Mouse (Mus musculus) stomach, embryonic 15.5 days (tissue): ENCODE results near the gene Ctps. TPM values are rescaled to one million over a fixed set of nuclear protein-coding genes. Genes with fewer than 3 reads are reported as not detected.

Experiments
- ATAC-seq: fragments of 200-750 bp; cut with Nextera tagmentation; 2 replicates; pipeline ENCODE4 v1.8.0; 2017; ENCODE audit warnings: low read depth, moderate number of reproducible peaks, moderate TSS enrichment; ENCODE audit not compliant: insufficient read depth, low FRiP score
- H3K27ac ChIP-seq: fragments of 300-500 bp; sonication (generic); 2 replicates; pipeline ENCODE4 v1.5.1; 2015; ENCODE audit warnings: mild to moderate bottlenecking, inconsistent platforms
- H3K27me3 ChIP-seq: fragments of 300-500 bp; sonication (generic); replicated peaks from 2 replicates; pipeline ENCODE4 v1.6.1; 2015; ENCODE audit warnings: inconsistent platforms
- H3K36me3 ChIP-seq: fragments of 300-500 bp; sonication (generic); 2 replicates; pipeline ENCODE4 v1.6.1; 2015; ENCODE audit warnings: inconsistent platforms
- H3K4me1 ChIP-seq: fragments of 300-500 bp; sonication (generic); 2 replicates; pipeline ENCODE4 v1.6.1; 2015; ENCODE audit warnings: inconsistent platforms
- H3K4me2 ChIP-seq: fragments of 300-500 bp; sonication (generic); 2 replicates; pipeline ENCODE4 v1.6.1; 2015; ENCODE audit warnings: mild to moderate bottlenecking, inconsistent platforms
- H3K4me3 ChIP-seq: fragments of 300-500 bp; sonication (generic); replicated peaks from 2 replicates; pipeline ENCODE4 v1.5.1; 2015; ENCODE audit warnings: inconsistent platforms
- H3K9ac ChIP-seq: fragments of 300-500 bp; sonication (generic); 2 replicates; pipeline ENCODE4 v1.6.1; 2015; ENCODE audit warnings: inconsistent platforms
- H3K9me3 ChIP-seq: fragments of 300-500 bp; sonication (generic); 2 replicates; pipeline ENCODE4 v1.6.1; 2016; ENCODE audit warnings: inconsistent platforms
- WGBS: fragments of 180-500 bp; shearing (Covaris S2); methylation state at CpG from one replicate; pipeline ENCODE4 v1.1.7; 2015; 5-methylcytosine and 5-hydroxymethylcytosine counted together
- polyA plus RNA-seq: library from polyadenylated mRNA; unstranded; fragments of >200 nt; fragmentation: Nextera tagmentation; extraction: Ambion mirVana; gene quantifications from 2 replicates; pipeline ENCODE4 v1.2.1, GENCODE M21; 2015

The Ctps gene
- polyA plus RNA-seq, 1 experiment from 2014 or later, result 64.9 TPM

GRCm38 (mm10) chr4:120569025-120569424, 1.1 kb downstream of the Ctps start:
- ATAC-seq, result no peak
- Histone ChIP-seq H3K27ac (peak overlapping the region; percentile 94), H3K9me3 (no peaks in the 10 kb centered on the region), H3K36me3 (peaks cover 12% of the 10 kb centered on the region), H3K4me2 (peak overlapping the region; percentile 87), H3K27me3 (no peaks in the 10 kb centered on the region), H3K4me3 (peak overlapping the region; percentile 92), H3K9ac (peak overlapping the region; percentile 88; the same call in 1 of the 2 replicates), H3K4me1 (peaks cover 15% of the 10 kb centered on the region)
- WGBS, result 8% methylated on average over 4 of the region's 4 CpGs

GRCm38 (mm10) chr4:120568005-120568404, 2.1 kb downstream of the Ctps start:
- H3K9me3 ChIP-seq, result no peaks in the 10 kb centered on the region
- H3K36me3 ChIP-seq, result peaks cover 12% of the 10 kb centered on the region
- H3K9ac ChIP-seq, result 0 out of 2 replicates have a peak overlapping the region, but pooled peaks have one; percentile 13
- no peak for ATAC-seq
- peak overlapping the region; percentile 16; the same call in 1 of the 2 replicates for H3K4me3 ChIP-seq
- 24% methylated on average over 5 of the region's 5 CpGs for WGBS
- H3K4me1 ChIP-seq, result peaks cover 15% of the 10 kb centered on the region
- peak overlapping the region; percentile 87 for H3K4me2 ChIP-seq
- no peaks in the 10 kb centered on the region for H3K27me3 ChIP-seq
- peak overlapping the region; percentile 80 for H3K27ac ChIP-seq

GRCm38 (mm10) chr4:120565726-120566125, 4.3 kb downstream of the Ctps start:
- no peak overlapping the region for H3K9ac ChIP-seq
- H3K27ac ChIP-seq, result no peak overlapping the region
- no peaks in the 10 kb centered on the region for H3K9me3 ChIP-seq
- H3K27me3 ChIP-seq, result no peaks in the 10 kb centered on the region
- peaks cover 9% of the 10 kb centered on the region for H3K4me1 ChIP-seq
- 84% methylated on average over 2 of the region's 2 CpGs for WGBS
- no peak overlapping the region for H3K4me2 ChIP-seq
- H3K36me3 ChIP-seq, result peaks cover 24% of the 10 kb centered on the region
- ATAC-seq, result no peak
- H3K4me3 ChIP-seq, result no peak overlapping the region

DNA sequence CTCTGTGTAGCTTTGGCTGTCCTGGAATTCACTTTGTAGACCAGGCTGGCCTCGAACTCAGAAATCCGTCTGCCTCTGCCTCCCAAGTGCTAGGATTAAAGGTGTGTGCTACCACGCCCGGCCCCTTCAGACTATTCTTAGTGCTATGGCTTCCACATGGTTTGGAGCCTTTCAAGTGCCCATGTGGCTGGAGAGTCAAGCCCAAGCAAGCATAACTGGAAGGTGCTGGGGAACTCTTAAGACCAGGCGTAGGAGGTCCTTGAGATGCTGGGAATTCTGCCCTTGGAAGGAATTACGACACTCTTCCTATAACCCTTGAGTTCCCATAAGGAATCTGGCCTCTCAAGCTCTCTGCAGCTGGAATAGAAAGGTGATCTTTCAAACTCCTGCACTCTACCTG, 13.5 kb downstream of the Ctps start:
- H3K4me2 ChIP-seq, result no peak overlapping the region
- H3K27me3 ChIP-seq, result no peaks in the 10 kb centered on the region
- peaks cover 48% of the 10 kb centered on the region for H3K36me3 ChIP-seq
- H3K27ac ChIP-seq, result no peak overlapping the region
- H3K9ac ChIP-seq, result no peak overlapping the region
- no peak for ATAC-seq
- no peak overlapping the region for H3K4me3 ChIP-seq
- no peaks in the 10 kb centered on the region for H3K9me3 ChIP-seq
- WGBS, result 91% methylated on average over 6 of the region's 6 CpGs
- H3K4me1 ChIP-seq, result no peaks in the 10 kb centered on the region

DNA sequence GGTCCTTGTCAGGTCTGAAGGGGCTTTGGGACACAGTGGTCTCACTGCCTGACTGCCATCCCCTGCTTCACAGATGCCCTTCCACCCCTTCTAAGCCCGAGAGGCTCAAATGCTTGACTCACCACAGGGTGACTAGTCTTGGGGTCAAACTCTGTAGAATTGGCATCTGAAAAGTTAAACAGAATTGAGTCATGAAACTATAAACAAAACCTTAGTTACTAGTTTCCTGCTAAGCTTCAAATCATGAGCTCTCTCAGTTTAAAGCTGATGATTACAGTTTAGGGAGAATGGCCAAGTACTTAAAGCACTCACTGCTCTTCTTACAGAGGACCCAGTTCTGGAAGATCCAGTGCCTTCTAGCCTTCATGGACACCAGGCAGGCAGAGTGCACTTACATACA, 25.2 kb downstream of the Ctps start:
- Histone ChIP-seq H3K4me1 (no peaks in the 10 kb centered on the region), H3K4me3 (no peak overlapping the region), H3K27me3 (no peaks in the 10 kb centered on the region), H3K9ac (no peak overlapping the region), H3K36me3 (peaks cover 41% of the 10 kb centered on the region), H3K27ac (no peak overlapping the region), H3K9me3 (no peaks in the 10 kb centered on the region), H3K4me2 (no peak overlapping the region)
- WGBS, result 73% methylated on average over 1 of the region's 1 CpGs
- ATAC-seq, result no peak

GRCm38 (mm10) chr4:120538664-120539063, 31.4 kb downstream of the Ctps start:
- no peaks in the 10 kb centered on the region for H3K4me1 ChIP-seq
- no peak overlapping the region for H3K9ac ChIP-seq
- H3K4me3 ChIP-seq, result no peak overlapping the region
- H3K27ac ChIP-seq, result no peak overlapping the region
- H3K4me2 ChIP-seq, result no peak overlapping the region
- H3K36me3 ChIP-seq, result peaks cover 36% of the 10 kb centered on the region
- no peaks in the 10 kb centered on the region for H3K9me3 ChIP-seq
- H3K27me3 ChIP-seq, result no peaks in the 10 kb centered on the region
- 94% methylated on average over 10 of the region's 10 CpGs for WGBS
- ATAC-seq, result no peak

DNA sequence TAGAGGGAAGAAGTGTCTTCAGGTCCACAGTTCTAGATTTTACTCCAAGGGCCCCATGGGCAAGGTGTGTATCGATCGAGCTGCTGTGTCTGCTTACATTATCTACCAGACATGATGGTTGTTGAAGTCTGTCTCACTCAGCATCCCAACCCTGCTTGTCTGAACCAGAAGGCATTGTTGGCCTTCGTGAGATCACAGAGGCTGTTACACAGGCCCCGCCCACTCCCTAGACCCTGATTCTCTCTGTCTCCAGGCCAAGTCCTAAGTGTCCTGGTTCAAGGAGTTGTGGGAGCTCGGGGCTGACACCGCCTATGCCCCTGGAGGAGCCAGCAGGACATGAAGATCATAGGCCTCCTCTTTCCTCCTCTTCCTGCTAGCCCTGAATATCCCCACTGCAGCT, 38.1 kb downstream of the Ctps start, which contains the start of gene Slfnl1:
Slfnl1 (plus strand) TSS at position 246 of the 400 bp plus-strand sequence.
- no peak for ATAC-seq
- Histone ChIP-seq H3K4me1 (no peaks in the 10 kb centered on the region), H3K4me3 (no peak within 1 kb of the TSS), H3K4me2 (no peak within 1 kb of the TSS), H3K27me3 (no peaks in the 10 kb centered on the region), H3K36me3 (peaks cover 22% of the 10 kb centered on the region), H3K27ac (no peak within 1 kb of the TSS), H3K9me3 (no peaks in the 10 kb centered on the region), H3K9ac (no peak within 1 kb of the TSS)
- 87% methylated on average over 6 of the region's 6 CpGs for WGBS

DNA sequence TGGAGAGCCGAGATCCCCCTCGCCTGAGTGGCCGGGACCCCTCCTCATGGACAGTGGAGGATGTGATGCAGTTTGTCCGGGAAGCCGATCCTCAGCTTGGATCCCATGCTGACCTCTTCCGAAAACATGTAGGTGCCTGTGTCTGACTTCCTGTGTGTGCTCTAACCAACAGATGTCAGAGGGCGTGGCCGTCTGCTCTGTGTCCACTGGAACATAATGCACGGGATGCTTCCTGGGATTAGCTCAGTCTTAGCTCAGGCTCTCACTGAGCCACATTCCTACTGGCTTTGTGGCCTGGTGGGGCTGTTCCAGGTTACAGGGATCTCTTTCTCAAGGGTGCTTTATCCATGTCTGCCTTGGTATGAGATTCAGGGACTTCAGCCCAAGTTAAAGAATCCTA, 41.9 kb downstream of the Ctps start:
- H3K9ac ChIP-seq, result no peak overlapping the region
- H3K27ac ChIP-seq, result no peak overlapping the region
- no peak overlapping the region for H3K4me2 ChIP-seq
- no peaks in the 10 kb centered on the region for H3K9me3 ChIP-seq
- no peak overlapping the region for H3K4me3 ChIP-seq
- WGBS, result 85% methylated on average over 9 of the region's 9 CpGs
- H3K36me3 ChIP-seq, result peaks cover 45% of the 10 kb centered on the region
- no peaks in the 10 kb centered on the region for H3K27me3 ChIP-seq
- H3K4me1 ChIP-seq, result no peaks in the 10 kb centered on the region
- no peak for ATAC-seq

DNA sequence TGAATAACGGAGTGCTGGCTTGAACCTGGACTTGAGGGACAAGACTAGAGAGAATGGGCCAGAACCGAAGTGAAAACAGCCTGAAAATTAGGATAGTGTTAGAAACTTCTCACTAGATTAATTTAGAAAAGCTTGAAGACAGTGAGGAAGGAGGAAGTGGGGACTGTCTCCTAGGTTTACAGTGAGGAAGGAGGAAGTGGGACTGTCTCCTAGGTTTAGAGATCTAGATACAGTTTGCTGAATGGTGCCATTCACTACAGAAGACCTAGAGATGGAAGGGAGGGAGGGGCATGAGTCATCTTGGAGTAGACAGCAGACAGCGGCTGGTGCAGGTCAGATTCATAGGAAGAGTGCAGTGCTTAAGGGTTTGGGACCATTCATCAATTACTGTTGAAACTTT, 47.0 kb downstream of the Ctps start:
- H3K27ac ChIP-seq, result no peak overlapping the region
- no peaks in the 10 kb centered on the region for H3K9me3 ChIP-seq
- H3K27me3 ChIP-seq, result no peaks in the 10 kb centered on the region
- H3K4me2 ChIP-seq, result no peak overlapping the region
- peaks cover 28% of the 10 kb centered on the region for H3K36me3 ChIP-seq
- ATAC-seq, result no peak
- no peak overlapping the region for H3K4me3 ChIP-seq
- 85% methylated on average over 3 of the region's 3 CpGs for WGBS
- H3K4me1 ChIP-seq, result no peaks in the 10 kb centered on the region
- H3K9ac ChIP-seq, result no peak overlapping the region

- ATAC-seq, result no peak
- Histone ChIP-seq H3K27ac (no peak overlapping the region), H3K4me2 (no peak overlapping the region), H3K9ac (no peak overlapping the region), H3K27me3 (no peaks in the 10 kb centered on the region), H3K9me3 (no peaks in the 10 kb centered on the region), H3K4me3 (no peak overlapping the region), H3K4me1 (no peaks in the 10 kb centered on the region), H3K36me3 (peaks cover 23% of the 10 kb centered on the region)
- WGBS, result 84% methylated on average over 4 of the region's 4 CpGs
These were observed 47.7 kb downstream of the Ctps start for GRCm38 (mm10) chr4:120522351-120522750.

DNA sequence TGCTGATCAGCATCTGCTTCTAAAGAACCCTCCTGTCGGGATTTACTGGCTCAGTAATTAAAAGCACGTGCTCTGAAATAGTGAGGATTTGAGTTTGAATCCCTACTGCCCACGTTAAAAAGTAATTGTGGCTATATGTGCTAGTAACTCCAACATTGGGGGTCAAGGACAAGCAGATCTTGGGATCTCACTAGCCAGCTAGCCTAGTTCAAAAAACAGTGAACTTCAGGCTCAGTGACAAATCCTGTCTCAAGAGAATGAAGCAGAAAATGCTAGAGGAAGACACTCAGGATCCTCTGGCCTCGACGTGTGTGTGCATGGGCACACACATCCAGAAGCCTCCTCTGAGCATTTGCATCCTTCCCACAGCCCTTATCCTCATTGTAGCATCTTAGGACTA, 48.3 kb downstream of the Ctps start:
- H3K36me3 ChIP-seq, result peaks cover 21% of the 10 kb centered on the region
- no peaks in the 10 kb centered on the region for H3K9me3 ChIP-seq
- H3K4me1 ChIP-seq, result no peaks in the 10 kb centered on the region
- no peaks in the 10 kb centered on the region for H3K27me3 ChIP-seq
- no peak overlapping the region for H3K4me2 ChIP-seq
- no peak for ATAC-seq
- H3K27ac ChIP-seq, result no peak overlapping the region
- H3K9ac ChIP-seq, result no peak overlapping the region
- no peak overlapping the region for H3K4me3 ChIP-seq
- WGBS, result 87% methylated on average over 5 of the region's 5 CpGs

DNA sequence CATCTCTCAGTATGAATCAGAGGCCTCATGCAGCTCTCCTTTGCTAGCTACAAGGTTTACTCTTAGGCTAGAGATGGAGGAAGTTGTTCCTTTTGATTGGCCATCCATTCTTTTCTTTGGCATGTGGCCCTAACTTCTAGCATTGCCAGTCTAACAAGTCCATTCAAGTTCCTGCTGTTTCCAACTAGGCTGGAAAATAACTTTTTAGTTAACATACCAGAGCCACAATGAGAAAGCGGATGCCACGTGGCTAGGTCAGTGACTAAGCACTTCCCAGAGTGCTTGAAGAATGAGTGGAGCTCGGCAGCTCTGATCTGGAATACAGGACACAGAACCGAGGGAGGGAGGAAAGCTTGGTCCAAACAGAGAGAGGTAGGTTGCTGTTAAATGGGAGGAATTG, 52.7 kb downstream of the Ctps start:
- no peak for ATAC-seq
- no peak overlapping the region for H3K9ac ChIP-seq
- peak overlapping the region; percentile 13; the same call in 1 of the 2 replicates for H3K4me2 ChIP-seq

GRCm38 (mm10) chr4:120516907-120517306, 53.2 kb downstream of the Ctps start:
- no peaks in the 10 kb centered on the region for H3K4me1 ChIP-seq
- H3K36me3 ChIP-seq, result peaks cover 5% of the 10 kb centered on the region
- ATAC-seq, result peak; percentile 41; the same call in 1 of the 2 replicates
- H3K4me2 ChIP-seq, result peak overlapping the region; percentile 13; the same call in 1 of the 2 replicates
- 0 out of 2 replicates have a peak overlapping the region, but pooled peaks have one; percentile 4 for H3K4me3 ChIP-seq
- peak overlapping the region; percentile 86 for H3K27ac ChIP-seq
- H3K9ac ChIP-seq, result no peak overlapping the region
- no peaks in the 10 kb centered on the region for H3K27me3 ChIP-seq
- no peaks in the 10 kb centered on the region for H3K9me3 ChIP-seq
- 76% methylated on average over 7 of the region's 7 CpGs for WGBS

More for the DNA sequence above, 52.7 kb downstream of the Ctps start:
- H3K36me3 ChIP-seq, result peaks cover 5% of the 10 kb centered on the region
- H3K4me1 ChIP-seq, result no peaks in the 10 kb centered on the region
- peak overlapping the region; percentile 86 for H3K27ac ChIP-seq
- 73% methylated on average over 4 of the region's 4 CpGs for WGBS
- no peaks in the 10 kb centered on the region for H3K9me3 ChIP-seq
- no peaks in the 10 kb centered on the region for H3K27me3 ChIP-seq
- H3K4me3 ChIP-seq, result no peak overlapping the region
